Mouse (Mus musculus) heart, postnatal 0 days (tissue): ENCODE data around the gene Glb1l. TPM values are rescaled to one million over a fixed set of nuclear protein-coding genes. Genes with fewer than 3 reads are reported as not detected.

Source experiments
- ATAC-seq: fragments of 200-750 bp; cut with Nextera tagmentation; 2 replicates; pipeline ENCODE4 v1.8.0; 2017; ENCODE audit warnings: low read depth, moderate number of reproducible peaks, moderate library complexity; ENCODE audit not compliant: insufficient read depth
- DNase-seq: peaks from one replicate; pipeline ENCODE4 v3.0.0-alpha.2; 2016; ENCODE audit warnings: low spot score
- H3K27ac ChIP-seq: fragments of 300-500 bp; sonication (generic); 2 replicates; pipeline ENCODE4 v1.5.1; 2014; ENCODE audit warnings: low read depth, mild to moderate bottlenecking
- H3K27me3 ChIP-seq: fragments of 300-500 bp; sonication (generic); 2 replicates; pipeline ENCODE4 v1.6.1; 2014; ENCODE audit warnings: low read length, mixed read lengths; ENCODE audit not compliant: control insufficient read depth, insufficient read depth
- H3K36me3 ChIP-seq: fragments of 300-500 bp; sonication (generic); replicated peaks from 2 replicates; pipeline ENCODE4 v1.6.1; 2014; ENCODE audit warnings: low read length, mixed read lengths; ENCODE audit not compliant: control insufficient read depth, insufficient read depth
- H3K4me1 ChIP-seq: fragments of 300-500 bp; sonication (generic); 2 replicates; pipeline ENCODE4 v1.6.1; 2014; ENCODE audit warnings: antibody characterized with exemption; ENCODE audit not compliant: control insufficient read depth, insufficient read depth
- H3K4me2 ChIP-seq: fragments of 300-500 bp; sonication (generic); 2 replicates; pipeline ENCODE4 v1.6.1; 2014; ENCODE audit warnings: low read depth, mild to moderate bottlenecking, low read length, moderate library complexity
- H3K4me3 ChIP-seq: fragments of 300-500 bp; sonication (generic); 2 replicates; pipeline ENCODE4 v1.5.1; 2014; ENCODE audit warnings: low read depth, low read length
- H3K9ac ChIP-seq: fragments of 300-500 bp; sonication (generic); replicated peaks from 2 replicates; pipeline ENCODE4 v1.6.1; 2014; ENCODE audit warnings: low read depth, low read length, mixed read lengths
- H3K9me3 ChIP-seq: fragments of 300-500 bp; sonication (generic); replicated peaks from 2 replicates; pipeline ENCODE4 v1.6.1; 2016; ENCODE audit warnings: low read length; ENCODE audit not compliant: control insufficient read depth
- CTCF ChIP-seq: IDR thresholded peaks from 2 replicates; pipeline ENCODE4 v1.5.1; 2016; ENCODE audit warnings: antibody characterized with exemption, control low read depth, low read depth
- EP300 ChIP-seq: IDR thresholded peaks from 2 replicates; pipeline ENCODE4 v1.6.1; 2016; ENCODE audit warnings: antibody characterized with exemption, low read depth
- WGBS: fragments of 180-500 bp; shearing (Covaris S2); extraction: QIAGEN DNeasy Blood & Tissue Kit; methylation state at CpG from one replicate; pipeline ENCODE4 v1.1.7; 2014; 5-methylcytosine and 5-hydroxymethylcytosine counted together
- polyA plus RNA-seq: library from polyadenylated mRNA; unstranded; fragments of >200 nt; fragmentation: Nextera tagmentation; extraction: Ambion mirVana; gene quantifications from 2 replicates; pipeline ENCODE4 v1.2.1, GENCODE M21; 2015
- total RNA-seq: library from RNA; depleted of rRNA; stranded (reverse); fragments of >200 nt; gene quantifications from 2 replicates; pipeline ENCODE4 v1.2.3, GENCODE M21; 2014; ENCODE audit warnings: low replicate concordance

The Glb1l gene
- total and polyA plus RNA-seq, 2 experiments from 2014 or later = 3.6 to 9.8 TPM

DNA sequence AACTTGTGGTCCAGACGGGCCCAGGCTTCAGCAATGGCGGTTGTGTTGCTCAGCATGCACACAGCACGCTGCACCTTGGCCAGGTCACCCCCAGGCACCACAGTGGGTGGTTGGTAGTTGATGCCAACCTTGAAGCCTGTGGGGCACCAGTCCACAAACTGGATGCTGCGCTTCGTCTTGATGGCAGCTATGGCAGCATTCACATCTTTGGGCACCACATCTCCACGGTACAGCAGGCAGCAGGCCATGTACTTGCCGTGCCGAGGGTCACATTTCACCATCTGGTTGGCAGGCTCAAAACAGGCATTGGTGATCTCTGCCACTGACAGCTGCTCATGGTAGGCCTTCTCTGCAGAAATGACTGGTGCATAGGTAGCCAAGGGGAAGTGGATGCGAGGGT is 5.2 kb upstream of the Glb1l start:
- Histone ChIP-seq H3K9me3 (no peaks in the 10 kb centered on the region), H3K9ac (no peak overlapping the region), H3K4me2 (no peak overlapping the region), H3K4me3 (no peak overlapping the region), H3K36me3 (peaks cover 45% of the 10 kb centered on the region), H3K4me1 (peaks cover 29% of the 10 kb centered on the region), H3K27me3 (peaks cover 15% of the 10 kb centered on the region; the same call in 1 of the 2 replicates), H3K27ac (no peak overlapping the region)
- 90% methylated on average over 9 of the region's 9 CpGs for WGBS
- DNase-seq = no peak
- ATAC-seq = no peak
- TF ChIP-seq CTCF (no peak), EP300 (no peak)

- DNase-seq (no peak), ATAC-seq (no peak)
- 54% methylated on average over 5 of the region's 5 CpGs for WGBS
- TF ChIP-seq EP300 (0 out of 2 replicates have a peak, but pooled peaks have one; percentile 42), CTCF (no peak)
- Histone ChIP-seq H3K27me3 (peaks cover 6% of the 10 kb centered on the region; the same call in 1 of the 2 replicates), H3K4me3 (no peak overlapping the region), H3K36me3 (peaks cover 45% of the 10 kb centered on the region), H3K4me2 (no peak overlapping the region), H3K27ac (peak overlapping the region; percentile 86), H3K4me1 (peaks cover 35% of the 10 kb centered on the region), H3K9me3 (no peaks in the 10 kb centered on the region), H3K9ac (no peak overlapping the region)
Observed at GRCm38 (mm10) chr1:75214886-75215285, 4.3 kb upstream of the Glb1l start.

DNA sequence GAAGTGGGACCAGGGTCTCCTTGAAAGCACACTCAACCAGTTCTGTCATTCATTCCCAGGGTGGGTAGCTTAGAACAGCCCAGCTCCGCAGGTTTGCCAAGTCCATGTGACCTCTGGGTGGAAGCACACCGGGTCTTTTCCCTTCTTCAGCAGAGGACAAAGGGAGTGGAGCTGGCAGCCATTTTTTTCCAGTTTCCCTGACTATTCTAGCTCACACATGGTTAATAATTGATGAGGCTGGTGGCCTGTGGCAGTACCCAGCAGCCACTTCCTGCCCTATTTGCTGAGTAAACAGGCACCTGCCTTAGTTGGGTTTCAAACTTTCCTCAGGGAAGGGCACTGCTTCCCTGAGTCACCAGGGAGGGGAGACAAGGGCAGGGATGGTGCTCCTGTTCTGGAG is 3.8 kb upstream of the Glb1l start:
- TF ChIP-seq CTCF = no peak
- TF ChIP-seq EP300 = no peak
- ATAC-seq = no peak
- peaks cover 45% of the 10 kb centered on the region for H3K36me3 ChIP-seq
- H3K4me3 ChIP-seq = no peak overlapping the region
- no peak overlapping the region for H3K9ac ChIP-seq
- no peaks in the 10 kb centered on the region for H3K9me3 ChIP-seq
- peaks cover 35% of the 10 kb centered on the region for H3K4me1 ChIP-seq
- WGBS = 53% methylated on average over 2 of the region's 2 CpGs
- H3K4me2 ChIP-seq = no peak overlapping the region
- H3K27me3 ChIP-seq = peaks cover 2% of the 10 kb centered on the region; the same call in 1 of the 2 replicates
- H3K27ac ChIP-seq = peak overlapping the region; percentile 86
- no peak for DNase-seq

- no peak for DNase-seq
- no peak overlapping the region for H3K4me2 ChIP-seq
- H3K27me3 ChIP-seq = no peaks in the 10 kb centered on the region
- 77% methylated on average over 7 of the region's 7 CpGs for WGBS
- no peak overlapping the region for H3K27ac ChIP-seq
- peaks cover 39% of the 10 kb centered on the region for H3K4me1 ChIP-seq
- ATAC-seq = no peak
- no peaks in the 10 kb centered on the region for H3K9me3 ChIP-seq
- H3K4me3 ChIP-seq = no peak overlapping the region
- peaks cover 45% of the 10 kb centered on the region for H3K36me3 ChIP-seq
- no peak overlapping the region for H3K9ac ChIP-seq
- TF ChIP-seq CTCF = no peak
- TF ChIP-seq EP300 = no peak
Observed at GRCm38 (mm10) chr1:75213096-75213495, 2.5 kb upstream of the Glb1l start.

- DNase-seq (no peak), ATAC-seq (no peak)
- no peak overlapping the region for H3K4me2 ChIP-seq
- 88% methylated on average over 4 of the region's 4 CpGs for WGBS
- H3K4me1 ChIP-seq = peaks cover 35% of the 10 kb centered on the region
- no peaks in the 10 kb centered on the region for H3K9me3 ChIP-seq
- no peak overlapping the region for H3K9ac ChIP-seq
- H3K4me3 ChIP-seq = no peak overlapping the region
- no peaks in the 10 kb centered on the region for H3K27me3 ChIP-seq
- no peak for TF ChIP-seq EP300
- no peak for TF ChIP-seq CTCF
- no peak overlapping the region for H3K27ac ChIP-seq
- H3K36me3 ChIP-seq = peaks cover 45% of the 10 kb centered on the region
Observed at GRCm38 (mm10) chr1:75212542-75212941, 1.9 kb upstream of the Glb1l start.

- ATAC-seq = no peak
Observed at GRCm38 (mm10) chr1:75211141-75211708, 612 bp upstream of the Glb1l start.

More at GRCm38 (mm10) chr1:75211141-75211708, 612 bp upstream of the Glb1l start:
- no peaks in the 10 kb centered on the region for H3K9me3 ChIP-seq
- peak overlapping the region; percentile 91 for H3K4me3 ChIP-seq
- no peak for DNase-seq
- H3K9ac ChIP-seq = peak overlapping the region; percentile 92
- peak overlapping the region; percentile 59; the same call in 1 of the 2 replicates for H3K27ac ChIP-seq
- WGBS = 10% methylated on average over 17 of the region's 17 CpGs
- H3K27me3 ChIP-seq = no peaks in the 10 kb centered on the region
- H3K36me3 ChIP-seq = peaks cover 39% of the 10 kb centered on the region
- H3K4me1 ChIP-seq = peaks cover 29% of the 10 kb centered on the region
- no peak for TF ChIP-seq EP300
- TF ChIP-seq CTCF = no peak
- peak overlapping the region; percentile 89 for H3K4me2 ChIP-seq
